Mouse (Mus musculus): ENCODE measurements around the gene Tnfsf9.
"Not testable (repeated sequence)": the region's sequence is repeated elsewhere in the genome, so short reads cannot be mapped to it uniquely, and the experiment has no call there.

The Tnfsf9 gene

GRCm38 (mm10) chr17:57095855-57096622 is 9.1 kb upstream of the Tnfsf9 start:
- no peak for DNase-seq (ENCODE audit: low spot score in 2 of 2)

GRCm38 (mm10) chr17:57096623-57096920 is 8.6 kb upstream of the Tnfsf9 start:
- peak; percentile 58 to 82 for DNase-seq (ENCODE audit: low spot score in 2 of 2)

GRCm38 (mm10) chr17:57098321-57098720 is 6.8 kb upstream of the Tnfsf9 start:
- DNase-seq (ENCODE audit: low spot score in 2 of 2): no peak

GRCm38 (mm10) chr17:57099629-57100325 is 5.3 kb upstream of the Tnfsf9 start:
- DNase-seq (ENCODE audit: low spot score in 2 of 2): no peak

GRCm38 (mm10) chr17:57102276-57102675 is 2.8 kb upstream of the Tnfsf9 start:
- no peak for DNase-seq (ENCODE audit: low spot score in 2 of 2)

GRCm38 (mm10) chr17:57104496-57104895 is 629 bp upstream of the Tnfsf9 start:
- DNase-seq (ENCODE audit: low spot score in 2 of 2): no peak

DNA sequence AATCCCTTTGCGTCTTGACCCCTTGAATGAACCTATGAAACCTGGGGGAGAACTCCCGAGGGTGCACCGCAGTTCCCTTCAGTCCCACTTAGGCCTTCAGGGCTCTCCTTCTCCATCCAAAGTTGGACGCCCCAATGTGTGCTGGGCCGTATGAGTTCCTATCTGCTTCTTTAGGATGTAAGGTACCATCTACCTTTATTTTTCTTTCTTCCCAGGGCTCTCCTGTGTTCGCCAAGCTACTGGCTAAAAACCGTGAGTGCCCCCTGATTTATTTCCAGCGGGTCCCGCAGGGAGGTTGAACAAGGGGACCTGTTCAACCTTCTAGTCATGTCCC is 877 bp downstream of the Tnfsf9 start:
- no peak for DNase-seq (ENCODE audit: low spot score in 2 of 2)

GRCm38 (mm10) chr17:57107064-57107463 is 1.9 kb downstream of the Tnfsf9 start:
- no peak for DNase-seq (ENCODE audit: low spot score in 2 of 2)

DNA sequence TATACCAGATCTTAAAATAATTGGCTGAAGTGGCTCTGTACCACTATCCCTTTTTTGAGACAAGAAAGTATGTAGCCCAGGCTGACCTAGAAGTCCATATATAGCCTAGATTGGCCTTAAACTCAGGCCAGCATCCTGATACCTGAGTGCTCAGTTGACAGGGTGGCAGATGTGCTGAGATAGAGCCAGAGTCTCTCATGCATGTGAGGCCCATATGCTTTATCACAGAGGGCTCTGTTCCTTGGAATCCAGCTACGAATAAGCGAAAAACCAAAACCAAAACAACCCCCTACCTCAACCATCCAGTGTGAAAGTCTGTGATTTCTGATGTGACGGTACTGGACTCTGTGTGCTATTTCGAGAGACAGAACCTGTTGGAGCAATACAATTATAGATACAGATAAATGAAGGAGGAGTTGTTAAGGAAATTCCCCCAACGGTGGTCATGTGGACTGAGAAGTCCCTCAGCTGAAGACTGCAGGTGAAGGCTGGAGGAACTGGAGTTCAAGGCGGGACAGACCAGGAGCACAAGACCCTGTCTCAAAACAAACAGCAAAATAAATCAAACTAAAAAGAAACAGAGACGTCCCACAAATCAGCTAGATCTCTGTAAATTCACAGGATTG is 3.0 kb downstream of the Tnfsf9 start:
- no peak for DNase-seq (ENCODE audit: low spot score in 2 of 2)

GRCm38 (mm10) chr17:57108666-57109171 is 3.6 kb downstream of the Tnfsf9 start:
- DNase-seq (ENCODE audit: low spot score in 2 of 2): no peak

DNA sequence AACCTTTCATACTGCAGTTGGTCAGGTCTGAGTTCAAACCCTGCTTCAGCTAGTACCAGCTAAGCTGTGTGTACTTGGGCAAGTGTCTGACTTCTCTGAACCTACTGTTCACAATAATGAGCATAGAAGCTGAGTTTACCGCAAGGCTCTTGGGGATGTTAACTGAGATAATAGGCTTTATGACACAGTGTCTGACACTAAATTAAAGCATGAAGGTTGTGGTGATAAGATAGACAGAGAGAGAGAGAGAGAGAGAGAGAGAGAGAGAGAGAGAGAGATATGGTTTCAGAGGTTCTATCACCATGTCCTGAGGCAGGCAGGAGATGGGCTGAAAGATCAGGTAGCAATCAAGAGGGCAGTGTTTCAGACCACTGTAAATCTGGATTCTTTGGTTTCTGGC is 4.9 kb downstream of the Tnfsf9 start:
- DNase-seq (ENCODE audit: low spot score in 2 of 2): no peak

GRCm38 (mm10) chr17:57112768-57113474 is 7.8 kb downstream of the Tnfsf9 start:
- DNase-seq (ENCODE audit: low spot score in 2 of 2): no peak

- no peak for DNase-seq (ENCODE audit: low spot score in 2 of 2)
Measured at GRCm38 (mm10) chr17:57116801-57117200, 11.7 kb downstream of the Tnfsf9 start.

DNA sequence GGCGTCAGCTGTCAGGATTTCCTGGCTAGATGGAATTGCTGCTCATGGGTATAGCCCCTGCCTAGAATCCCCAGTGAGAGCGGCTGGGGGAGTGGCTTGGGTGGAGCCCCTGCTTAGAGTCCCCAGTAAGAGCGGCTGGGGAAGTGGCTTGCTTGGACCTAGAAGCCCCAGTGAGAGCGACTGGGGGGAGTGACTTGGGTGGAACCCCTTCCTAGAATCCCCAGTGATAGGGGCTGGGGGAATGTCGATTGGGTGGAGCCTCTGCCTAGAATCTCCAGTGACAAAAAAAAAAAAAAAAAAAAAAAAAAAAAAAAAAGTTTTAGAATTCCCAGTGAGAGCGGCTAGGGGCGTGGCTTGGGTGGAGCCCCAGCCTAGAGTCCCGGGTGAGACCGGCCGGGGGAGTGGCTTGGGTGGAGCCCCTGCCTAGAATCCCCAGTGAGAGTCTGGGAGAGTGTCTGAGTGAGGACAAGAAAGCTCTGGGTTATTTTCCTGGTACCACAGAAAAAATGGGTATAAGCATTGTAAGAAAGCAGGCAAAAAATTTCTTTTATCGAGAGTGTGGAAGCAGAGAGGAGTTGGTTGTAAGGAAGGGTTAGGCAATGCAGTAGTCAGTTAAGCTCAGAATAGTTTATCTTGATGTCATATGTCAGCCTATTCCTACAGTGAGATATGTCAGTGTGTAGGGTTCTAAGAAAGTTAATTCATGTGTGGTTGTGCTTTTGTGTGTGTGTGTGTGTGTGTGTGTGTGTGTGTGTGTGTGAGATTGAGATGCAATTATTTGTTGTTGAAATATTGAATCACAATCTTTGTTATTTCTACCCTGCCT is 13.6 kb downstream of the Tnfsf9 start:
- DNase-seq (ENCODE audit: low spot score in 2 of 2): no peak

DNA sequence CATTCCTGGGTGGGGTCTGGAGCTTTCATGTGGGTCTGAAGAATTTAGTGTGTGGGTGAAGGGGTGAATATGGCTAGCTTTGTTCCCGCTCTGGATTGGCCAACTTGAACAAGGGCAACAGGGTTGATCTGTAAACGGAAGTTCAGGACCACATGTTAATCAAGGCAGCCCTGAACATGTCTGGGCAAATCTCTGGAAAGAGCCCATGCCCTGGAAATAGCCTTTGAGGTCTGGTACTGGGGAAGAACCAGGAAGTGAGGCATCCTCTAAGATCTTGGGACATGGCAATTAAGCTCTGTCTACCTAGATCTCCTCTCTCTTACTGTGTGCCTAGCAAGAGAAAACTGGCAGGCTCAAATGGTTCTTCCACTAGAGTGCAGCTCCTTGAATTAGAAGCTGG is 16.7 kb downstream of the Tnfsf9 start:
- no peak for DNase-seq (ENCODE audit: low spot score in 2 of 2)

DNA sequence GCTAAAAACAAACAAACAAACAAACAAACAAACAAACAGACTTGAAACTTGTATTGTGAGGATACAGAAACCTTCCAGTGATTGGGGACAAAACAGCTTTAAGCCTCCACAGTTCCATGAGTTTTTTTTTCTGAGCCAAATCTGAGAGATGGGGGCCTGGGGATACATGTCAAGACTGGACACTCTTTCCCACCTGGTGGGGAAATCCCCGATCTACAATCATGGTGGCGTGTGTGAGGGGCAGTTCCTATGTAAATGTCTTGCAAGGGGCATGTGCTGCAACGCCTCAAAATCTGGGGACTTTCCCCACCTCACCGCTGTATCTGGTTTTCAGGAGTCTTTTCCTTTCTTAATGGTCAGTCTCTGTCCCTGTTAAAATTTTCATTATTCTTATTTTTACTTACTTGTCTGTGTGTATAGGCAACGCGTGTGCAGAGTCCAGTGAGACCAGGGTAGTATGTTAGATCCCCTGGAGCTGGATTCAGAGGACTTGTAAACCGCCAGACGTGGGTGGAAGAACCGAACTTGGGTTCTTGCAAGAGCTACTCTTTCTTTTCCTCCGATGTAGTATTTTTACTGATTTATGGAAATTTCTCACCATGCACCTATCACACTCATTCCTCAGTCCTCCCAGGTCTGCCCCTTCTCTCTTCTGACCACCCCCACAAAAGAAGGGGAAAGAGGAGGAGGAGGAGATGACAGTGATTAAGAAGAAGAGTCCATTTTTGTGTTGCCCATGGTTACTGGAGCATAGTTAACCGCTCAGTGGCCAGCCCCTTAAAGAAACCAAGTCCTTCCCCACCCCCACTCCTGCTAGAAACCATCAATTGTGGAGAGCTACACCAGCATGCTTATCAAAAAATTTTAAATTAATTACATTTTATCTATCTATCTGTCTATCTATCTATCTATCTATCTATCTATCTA is 18.3 kb downstream of the Tnfsf9 start:
- no peak for DNase-seq (ENCODE audit: low spot score in 2 of 2)

- DNase-seq (ENCODE audit: low spot score in 2 of 2): no peak
Measured at GRCm38 (mm10) chr17:57124792-57125191, 19.7 kb downstream of the Tnfsf9 start.

- DNase-seq (ENCODE audit: low spot score in 2 of 2): no peak
Measured at GRCm38 (mm10) chr17:57125853-57126622, 20.9 kb downstream of the Tnfsf9 start.

DNA sequence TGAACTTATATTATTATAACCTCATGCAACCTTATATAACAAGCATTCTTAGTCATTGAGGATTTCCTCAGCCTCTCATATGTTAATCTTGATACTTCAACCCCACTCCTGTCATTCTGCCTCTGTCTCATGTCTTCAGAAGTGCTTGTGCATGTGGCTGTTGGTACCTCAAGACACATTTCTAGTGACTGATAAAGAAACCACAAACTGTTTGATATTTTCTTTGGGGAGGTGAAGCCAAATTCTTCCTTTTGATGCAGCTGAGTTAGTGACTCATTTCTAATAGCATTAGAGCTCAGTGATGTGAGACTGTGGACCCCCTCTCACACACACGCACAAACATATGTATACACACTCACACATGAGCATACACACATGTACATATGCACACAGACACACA is 26.7 kb downstream of the Tnfsf9 start:
- DNase-seq (ENCODE audit: low spot score in 2 of 2): no peak

DNA sequence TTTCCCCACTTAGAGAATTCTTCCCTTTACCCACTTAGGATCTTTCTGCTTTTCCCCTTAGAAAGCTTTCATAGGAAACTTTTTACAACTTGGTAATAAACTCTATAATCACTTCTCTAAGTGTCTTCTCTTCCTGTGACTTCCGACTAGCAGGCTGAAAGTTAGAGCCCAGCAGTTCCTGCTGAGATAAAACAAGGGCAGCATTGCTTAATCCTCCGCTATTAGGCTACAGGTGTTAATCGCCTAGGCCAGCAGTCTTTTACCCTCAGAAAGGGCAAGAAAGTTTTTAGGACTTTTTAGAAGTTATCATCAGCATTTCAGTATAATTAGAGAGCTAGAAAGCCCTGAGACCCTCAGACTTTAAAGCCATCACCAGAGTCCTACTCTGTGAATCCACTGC is 28.9 kb downstream of the Tnfsf9 start:
- DNase-seq (ENCODE audit: low spot score in 2 of 2): not testable (repeated sequence)

Data from frontal cortex, postnatal 10 days (tissue).